Mouse (Mus musculus): Measurements from ENCODE around the gene Gda. TPM values are rescaled to one million over a fixed set of nuclear protein-coding genes. Genes with fewer than 3 reads are reported as not detected.
A peak's percentile ranks its signal among the peaks of the same experiment; 100 is the strongest.

Gene Gda
- polyA plus RNA-seq (2012; rRNA removed), result 24.8 and 75.7 TPM in 2 replicates

- DNase-seq (ENCODE audit: low read depth, low spot score), result no peak
- 51% methylated on average over 2 of the region's 2 CpGs for WGBS
These were observed at the start of gene Gda for GRCm38 (mm10) chr19:21473345-21473744. Gene Gda, minus strand, starts transcription at chr19:21473445.

GRCm38 (mm10) chr19:21520280-21520679 is 47.0 kb upstream of the Gda start:
- DNase-seq (ENCODE audit: low read depth, low spot score), result no peak
- WGBS, result 67% methylated on average over 2 of the region's 2 CpGs

GRCm38 (mm10) chr19:21510116-21510515 is 36.9 kb upstream of the Gda start:
- peak; percentile 46 for DNase-seq (ENCODE audit: low read depth, low spot score)
- 31% methylated on average over 3 of the region's 3 CpGs for WGBS

GRCm38 (mm10) chr19:21507561-21508232 is 34.5 kb upstream of the Gda start:
- no peak for DNase-seq (ENCODE audit: low read depth, low spot score)
- 56% methylated on average over 7 of the region's 7 CpGs for WGBS

- DNase-seq (ENCODE audit: low read depth, low spot score), result no peak
- WGBS, result 87% methylated on average over 2 of the region's 2 CpGs
These were observed 33.9 kb upstream of the Gda start for GRCm38 (mm10) chr19:21507133-21507532.

- WGBS, result 18% methylated on average over 2 of the region's 2 CpGs
- DNase-seq (ENCODE audit: low read depth, low spot score), result peak; percentile 72
These were observed 31.5 kb upstream of the Gda start for GRCm38 (mm10) chr19:21504716-21505115.

GRCm38 (mm10) chr19:21499394-21499983 is 26.2 kb upstream of the Gda start:
- DNase-seq (ENCODE audit: low read depth, low spot score), result no peak
- WGBS, result 90% methylated on average over 2 of the region's 2 CpGs

- no peak for DNase-seq (ENCODE audit: low read depth, low spot score)
- 47% methylated on average over 4 of the region's 4 CpGs for WGBS
These were observed 22.6 kb upstream of the Gda start for GRCm38 (mm10) chr19:21495817-21496216.

GRCm38 (mm10) chr19:21493807-21494521 is 20.7 kb upstream of the Gda start:
- 68% methylated on average over 10 of the region's 10 CpGs for WGBS
- DNase-seq (ENCODE audit: low read depth, low spot score), result no peak

GRCm38 (mm10) chr19:21491391-21491790 is 18.1 kb upstream of the Gda start:
- no peak for DNase-seq (ENCODE audit: low read depth, low spot score)

- WGBS, result 88% methylated on average over 5 of the region's 5 CpGs
- no peak for DNase-seq (ENCODE audit: low read depth, low spot score)
These were observed 14.1 kb upstream of the Gda start for GRCm38 (mm10) chr19:21487124-21487944.

GRCm38 (mm10) chr19:21482096-21482495 is 8.9 kb upstream of the Gda start:
- 84% methylated on average over 2 of the region's 2 CpGs for WGBS
- no peak for DNase-seq (ENCODE audit: low read depth, low spot score)

GRCm38 (mm10) chr19:21481031-21481430 is 7.8 kb upstream of the Gda start:
- no peak for DNase-seq (ENCODE audit: low read depth, low spot score)
- 97% methylated on average over 1 of the region's 1 CpGs for WGBS

- 84% methylated on average over 2 of the region's 2 CpGs for WGBS
- no peak for DNase-seq (ENCODE audit: low read depth, low spot score)
These were observed 6.8 kb upstream of the Gda start for GRCm38 (mm10) chr19:21480053-21480419.

- DNase-seq (ENCODE audit: low read depth, low spot score), result no peak
- WGBS, result 70% methylated on average over 18 of the region's 18 CpGs
These were observed 6.2 kb upstream of the Gda start for GRCm38 (mm10) chr19:21479183-21480052.

- WGBS, result 20% methylated on average over 3 of the region's 3 CpGs
- DNase-seq (ENCODE audit: low read depth, low spot score), result no peak
These were observed 5.3 kb upstream of the Gda start for GRCm38 (mm10) chr19:21478538-21478937.

GRCm38 (mm10) chr19:21477780-21478179 is 4.5 kb upstream of the Gda start:
- WGBS, result 52% methylated on average over 2 of the region's 2 CpGs

GRCm38 (mm10) chr19:21476782-21477181 is 3.5 kb upstream of the Gda start:
- DNase-seq (ENCODE audit: low read depth, low spot score), result peak; percentile 73
- WGBS, result 16% methylated on average over 3 of the region's 3 CpGs

More at GRCm38 (mm10) chr19:21477780-21478179, 4.5 kb upstream of the Gda start:
- no peak for DNase-seq (ENCODE audit: low read depth, low spot score)

- DNase-seq (ENCODE audit: low read depth, low spot score), result peak; percentile 75
- 2% methylated on average over 48 of the region's 48 CpGs for WGBS
These were observed 994 bp downstream of the Gda start for GRCm38 (mm10) chr19:21472121-21472780.
